Mouse (Mus musculus) heart, adult 8-10 months (tissue): ENCODE results near the gene Fuom. TPM values are rescaled to one million over a fixed set of nuclear protein-coding genes. Genes with fewer than 3 reads are reported as not detected.

ENCODE experiments used
- DNase-seq: peaks from one replicate; pipeline ENCODE4 v3.0.0; 2022; ENCODE audit warnings: low spot score
- total RNA-seq, 4 experiments: library from RNA; stranded (reverse); gene quantifications; 2 replicates each; pipeline ENCODE4 v1.2.4; 2022

Gene Fuom
- total RNA-seq, 4 experiments from 2014 or later: 65.8 to 83.2 (median 76.9) TPM

GRCm38 (mm10) chr7:140057413-140058407, 44.5 kb downstream of the Fuom start:
- no peak for DNase-seq

- no peak for DNase-seq
Observed at GRCm38 (mm10) chr7:140054124-140054523, 48.1 kb downstream of the Fuom start.

GRCm38 (mm10) chr7:140049115-140049689, 53.0 kb downstream of the Fuom start:
- no peak for DNase-seq

- DNase-seq: no peak
Observed at GRCm38 (mm10) chr7:140048361-140049114, 53.7 kb downstream of the Fuom start, which contains the start of gene Msx3. TSS of gene Msx3 (minus strand) at chr7:140049089.

GRCm38 (mm10) chr7:140047811-140048311, 54.4 kb downstream of the Fuom start:
- no peak for DNase-seq

Other genes with a start within 250 kb of the Fuom start
- under 1 TPM in 1 of 4 experiments, not detected in 3; 0.06 TPM for gene Kndc1, start 207.7 kb downstream of the Fuom start, total RNA-seq
- not detected for gene Utf1, start 158.7 kb downstream of the Fuom start, total RNA-seq
- gene 6430531B16Rik, start 123.7 kb downstream of the Fuom start, total RNA-seq: not detected
- gene Adam8, start 109.9 kb downstream of the Fuom start, total RNA-seq: 1 to 10 TPM in 2 of 4 experiments, under 1 TPM in 2; 0.25 to 1.8 (median 0.95) TPM
- gene Zfp511, start 66.0 kb downstream of the Fuom start, total RNA-seq: 10 to 100 TPM in 2 of 4 experiments, 1 to 10 TPM in 2; 7.7 to 11.8 (median 10.7) TPM
- 10 to 100 TPM; 32.6 to 37.0 (median 34.9) TPM for gene Tubgcp2, start 65.8 kb downstream of the Fuom start, total RNA-seq
- not detected for gene Msx3, start 53.4 kb downstream of the Fuom start, total RNA-seq
- under 1 TPM in 3 of 4 experiments, not detected in 1; 0.25 to 0.50 (median 0.30) TPM for gene Caly, start 19.9 kb downstream of the Fuom start, total RNA-seq
- gene Prap1, start 9.0 kb downstream of the Fuom start, total RNA-seq: not detected
- gene Paox, start 13.4 kb upstream of the Fuom start, total RNA-seq: 1 to 10 TPM; 2.2 to 4.0 (median 2.6) TPM
- gene Echs1, start 14.0 kb upstream of the Fuom start, total RNA-seq: 100 to 1,000 TPM; 476 to 541 (median 510) TPM
- 10 to 100 TPM; 24.2 to 32.4 (median 29.3) TPM for gene Mtg1, start 35.1 kb upstream of the Fuom start, total RNA-seq
- 1 to 10 TPM in 1 of 4 experiments, under 1 TPM in 3; 0.23 to 1.2 (median 0.64) TPM for gene Sprn, start 52.4 kb upstream of the Fuom start, total RNA-seq
- not detected for gene Olfr522, start 62.3 kb upstream of the Fuom start, total RNA-seq
- not detected for gene Olfr523, start 70.8 kb upstream of the Fuom start, total RNA-seq
- not detected for gene Olfr524, start 103.5 kb upstream of the Fuom start, total RNA-seq
- not detected for gene Cd163l1, start 115.8 kb upstream of the Fuom start, total RNA-seq
- gene 5830411N06Rik, start 144.8 kb upstream of the Fuom start, total RNA-seq: not detected
- not detected for gene Olfr525, start 218.4 kb upstream of the Fuom start, total RNA-seq
- not detected for gene Olfr527, start 231.6 kb upstream of the Fuom start, total RNA-seq